Mouse (Mus musculus) heart, postnatal 14 days (tissue): ENCODE results near the gene Olfr822. TPM values are rescaled to one million over a fixed set of nuclear protein-coding genes. Genes with fewer than 3 reads are reported as not detected.
A peak's percentile ranks its signal among the peaks of the same experiment; 100 is the strongest.
"Not testable (repeated sequence)": the region's sequence is repeated elsewhere in the genome, so short reads cannot be mapped to it uniquely, and the experiment has no call there.

Source experiments
- DNase-seq, 2 experiments: peaks; one replicate each; pipeline ENCODE4 v3.0.0; 2021 to 2022
- intact Hi-C: fragments of 180-260 bp; cut with DNase I; formaldehyde crosslinking; loops from one replicate; pipeline ENCODE4 v1.15.1; 2025
- long read RNA-seq, 2 experiments: library from polyadenylated mRNA; stranded (forward); transcript quantifications; one replicate each; pipeline ENCODE4 v2.0.0; 2021
- total RNA-seq, 2 experiments: library from RNA; stranded (reverse); gene quantifications; 2 replicates each; pipeline ENCODE4 v1.2.3; 2021

The Olfr822 gene
- total RNA-seq = not detected
- long read RNA-seq, experiment 1 = 0 reads
- long read RNA-seq, experiment 2 = 0 reads

DNA sequence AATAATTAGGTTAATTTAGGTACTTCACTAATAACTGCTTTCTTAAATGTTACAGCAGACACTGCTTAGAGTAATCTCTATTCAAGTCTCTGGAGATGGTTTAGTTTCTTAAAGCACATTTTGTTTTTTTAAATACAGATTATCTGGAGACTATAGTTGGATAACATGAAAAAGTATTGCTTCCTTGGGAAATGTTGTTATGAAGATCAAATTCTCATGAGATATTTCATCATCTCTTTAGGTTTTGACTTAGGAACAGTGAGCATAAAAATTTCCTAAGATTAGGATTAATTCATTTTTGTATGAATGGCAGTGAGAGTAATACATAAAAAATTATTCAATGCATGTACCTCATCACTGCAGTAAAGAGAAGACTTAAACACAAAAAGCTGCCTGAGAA, at the start of gene Olfr822:
TSS of gene Olfr822 (plus strand) at position 301 of the 400 bp plus-strand sequence.
- intact Hi-C loops = no loop called here
- DNase-seq = no peak

DNA sequence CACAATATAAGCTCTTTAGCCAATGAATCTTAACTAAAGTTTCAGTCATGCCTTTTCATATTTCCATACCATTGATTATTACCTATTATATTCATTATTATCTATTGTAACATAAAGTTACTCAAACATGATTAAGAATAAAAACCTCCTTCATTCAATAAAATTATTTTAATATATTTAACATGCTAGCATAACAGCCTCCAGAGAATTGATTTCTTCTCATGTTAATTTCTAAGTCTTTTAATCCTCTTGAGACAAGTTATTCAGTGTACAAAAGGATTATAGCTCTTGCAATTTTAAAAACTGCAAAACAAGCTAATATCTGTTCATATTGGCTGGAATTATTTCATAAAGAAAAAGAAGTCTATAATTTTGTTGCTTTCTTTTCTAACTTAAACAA, 41.0 kb upstream of the Olfr822 start, which contains the start of gene Olfr821:
TSS of gene Olfr821 (plus strand) at position 301 of the 400 bp plus-strand sequence.
- no peak for DNase-seq
- intact Hi-C loops = no loop called here

DNA sequence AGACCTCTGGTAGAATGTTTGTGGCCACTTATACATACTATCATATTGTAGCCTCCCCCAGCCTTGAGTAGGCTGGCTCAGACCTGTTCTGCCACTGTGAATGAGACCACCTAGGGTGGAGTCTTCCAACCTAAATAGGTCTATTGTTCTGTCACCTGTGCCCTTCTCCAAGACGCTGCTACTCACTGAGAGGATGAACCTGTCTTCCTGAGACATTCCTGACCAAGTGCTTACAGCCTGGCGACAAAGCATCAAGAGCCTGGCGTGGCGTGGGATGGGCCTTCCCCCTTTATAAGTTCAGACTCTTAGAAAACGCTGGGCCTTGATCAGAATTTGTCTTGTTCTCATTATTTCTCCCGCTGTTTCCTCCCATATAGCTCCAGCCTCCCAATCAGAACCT, 33.9 kb upstream of the Olfr822 start:
- intact Hi-C loops = no loop called here
- no peak for DNase-seq

DNA sequence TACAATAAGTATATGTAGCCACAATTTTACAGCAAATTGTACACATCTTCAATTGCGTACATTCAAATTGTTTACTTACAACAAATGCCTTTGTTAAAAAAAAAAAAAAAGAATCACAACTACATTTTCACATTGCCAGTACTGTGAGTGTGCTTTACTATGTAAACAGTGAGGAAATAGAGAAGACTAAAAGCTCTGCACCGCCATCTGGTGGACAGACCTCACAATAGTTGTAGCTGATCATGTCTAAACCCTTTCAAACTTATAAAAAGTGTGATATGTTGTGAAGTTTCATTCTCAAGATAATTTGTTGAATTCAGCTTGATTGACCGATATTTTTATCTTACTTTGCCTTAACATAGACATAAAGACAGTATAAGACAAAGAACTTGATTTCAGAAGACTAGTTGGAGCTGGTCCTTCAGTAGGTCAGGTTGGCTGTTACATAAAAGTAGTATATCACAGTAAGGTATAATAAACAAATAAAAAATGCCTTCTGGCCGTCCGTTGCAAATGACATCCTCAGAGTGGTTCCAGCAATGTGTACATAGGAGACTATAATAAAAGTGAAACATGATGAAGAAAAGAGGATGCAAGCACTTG, 21.9 kb downstream of the Olfr822 start:
- DNase-seq = peak; percentile 7 to 46

DNA sequence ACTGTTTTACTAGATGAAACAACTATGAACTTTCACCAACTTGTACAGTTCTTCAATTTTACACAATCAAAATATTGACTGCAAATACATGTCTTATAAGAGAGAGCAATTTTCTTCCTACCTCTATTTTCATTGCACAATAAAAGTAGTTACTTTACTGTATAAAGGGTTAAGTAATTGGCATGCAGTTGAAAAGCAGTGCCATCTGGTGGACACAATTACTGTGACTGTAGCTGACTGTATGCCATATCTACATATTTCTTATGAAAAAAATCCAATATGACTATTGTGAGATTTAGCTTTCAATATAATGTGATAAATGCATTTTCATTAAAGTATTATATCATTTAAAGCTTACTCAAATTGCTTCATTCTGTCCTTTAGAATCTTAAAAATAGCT, 25.1 kb downstream of the Olfr822 start:
- intact Hi-C loops = no loop called here
- no peak for DNase-seq

More for the DNA sequence above, 21.9 kb downstream of the Olfr822 start:
- intact Hi-C loops = loop anchor here (5.0 kb wide), 1 partner anchor 1066 kb away; no protein-coding TSS in a partner anchor

DNA sequence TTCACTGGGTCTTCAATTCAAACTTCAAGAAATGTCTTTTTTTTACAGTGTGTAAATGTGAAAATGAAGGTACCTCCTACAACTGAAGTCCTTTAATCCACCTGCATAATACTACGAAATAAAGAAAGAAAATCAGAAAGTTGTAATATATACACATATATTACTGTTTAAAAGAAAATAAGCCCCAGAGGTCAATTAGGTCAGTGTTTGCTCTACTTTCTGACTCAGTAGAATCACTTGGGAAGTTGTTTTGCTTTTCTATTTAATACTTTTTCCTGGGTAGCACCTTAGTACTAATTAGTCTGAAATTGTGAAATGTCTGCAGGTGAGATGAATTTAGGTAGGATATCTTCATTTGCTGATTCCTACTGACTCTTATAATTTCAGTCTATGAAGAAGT, 44.3 kb downstream of the Olfr822 start, which contains the start of gene Olfr823:
TSS of gene Olfr823 (minus strand) at position 101 of the 400 bp plus-strand sequence.
- intact Hi-C loops, DNase-seq: not testable (repeated sequence)

DNA sequence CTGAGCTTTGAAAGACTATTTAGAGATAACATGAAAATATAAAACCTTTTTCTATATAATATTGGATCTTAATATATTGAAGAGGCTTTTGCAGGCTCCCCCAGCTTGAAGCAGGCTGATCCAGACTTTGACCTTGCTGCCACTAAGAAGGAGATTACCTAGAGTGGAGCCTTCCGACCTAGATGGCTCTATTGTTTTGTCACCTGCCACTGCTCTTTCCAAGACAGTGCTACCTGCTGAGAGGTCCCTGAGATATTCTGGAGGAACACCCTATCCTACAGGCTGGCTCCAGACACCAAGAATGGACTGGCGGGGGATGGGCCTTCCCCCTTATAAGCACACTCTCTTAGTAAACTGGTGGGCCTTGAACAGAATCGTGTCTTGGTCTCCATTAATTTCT, 45.0 kb downstream of the Olfr822 start:
- DNase-seq, intact Hi-C loops: not testable (repeated sequence)

Other genes with a start within 250 kb of the Olfr822 start
- gene Olfr812, start 225.1 kb upstream of the Olfr822 start, total RNA-seq = not detected
- not detected for gene Olfr813, start 215.8 kb upstream of the Olfr822 start, total RNA-seq
- gene Olfr814, start 191.4 kb upstream of the Olfr822 start, total RNA-seq = not detected
- not detected for gene Olfr815, start 165.3 kb upstream of the Olfr822 start, total RNA-seq
- not detected for gene Olfr816, start 155.6 kb upstream of the Olfr822 start, total RNA-seq
- gene Olfr818, start 122.1 kb upstream of the Olfr822 start, total RNA-seq = not detected
- not detected for gene Olfr819, start 103.9 kb upstream of the Olfr822 start, total RNA-seq
- gene Olfr247, start 95.1 kb upstream of the Olfr822 start, total RNA-seq = not detected
- not detected for gene Gm10310, start 86.1 kb upstream of the Olfr822 start, total RNA-seq
- gene Olfr820, start 58.6 kb upstream of the Olfr822 start, total RNA-seq = not detected
- gene Olfr821, start 40.9 kb upstream of the Olfr822 start, total RNA-seq = not detected
- gene Olfr823, start 44.2 kb downstream of the Olfr822 start, total RNA-seq = not detected
- not detected for gene Olfr824, start 58.8 kb downstream of the Olfr822 start, total RNA-seq
- not detected for gene Olfr825, start 95.6 kb downstream of the Olfr822 start, total RNA-seq
- not detected for gene Olfr826, start 113.0 kb downstream of the Olfr822 start, total RNA-seq
- not detected for gene Olfr827, start 143.2 kb downstream of the Olfr822 start, total RNA-seq
- not detected for gene Neurod4, start 209.0 kb downstream of the Olfr822 start, total RNA-seq